Mouse (Mus musculus) lung, postnatal 14 days (tissue): Measurements from ENCODE around the gene Nop10.
"Not testable (repeated sequence)": the region's sequence is repeated elsewhere in the genome, so short reads cannot be mapped to it uniquely, and the experiment has no call there.

Experiments used
- DNase-seq: peaks from one replicate; pipeline ENCODE4 v3.0.0; 2021

Nop10 gene

GRCm38 (mm10) chr2:112265448-112266241 lies 3.9 kb downstream of the Nop10 start, which contains the start of gene Slc12a6:
Gene Slc12a6 (plus strand): TSS chr2:112265825.
- peak; percentile 95 for DNase-seq

DNA sequence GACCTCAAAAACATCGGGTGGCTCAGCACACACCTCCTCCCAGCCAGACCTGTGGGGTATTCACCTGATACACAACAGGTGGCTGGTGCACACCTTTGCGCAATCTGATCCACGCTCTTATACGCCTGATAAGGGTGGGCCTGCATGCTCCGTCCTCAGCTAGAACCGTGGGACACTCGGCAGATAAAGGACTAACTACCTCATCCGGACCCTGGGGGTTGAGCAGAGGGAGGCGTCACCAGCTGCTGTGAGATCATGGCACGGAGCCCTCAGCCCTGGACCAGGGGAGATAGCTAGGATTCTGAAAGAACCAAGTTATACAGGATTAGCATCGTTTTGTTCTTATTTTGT lies 4.5 kb downstream of the Nop10 start, which contains the start of gene Gm21985:
Gene Gm21985, plus strand, starts transcription at position 73 of the 351 bp plus-strand sequence.
- DNase-seq: peak; percentile 62

GRCm38 (mm10) chr2:112266780-112267179 lies 5.1 kb downstream of the Nop10 start:
- DNase-seq: peak; percentile 9

DNA sequence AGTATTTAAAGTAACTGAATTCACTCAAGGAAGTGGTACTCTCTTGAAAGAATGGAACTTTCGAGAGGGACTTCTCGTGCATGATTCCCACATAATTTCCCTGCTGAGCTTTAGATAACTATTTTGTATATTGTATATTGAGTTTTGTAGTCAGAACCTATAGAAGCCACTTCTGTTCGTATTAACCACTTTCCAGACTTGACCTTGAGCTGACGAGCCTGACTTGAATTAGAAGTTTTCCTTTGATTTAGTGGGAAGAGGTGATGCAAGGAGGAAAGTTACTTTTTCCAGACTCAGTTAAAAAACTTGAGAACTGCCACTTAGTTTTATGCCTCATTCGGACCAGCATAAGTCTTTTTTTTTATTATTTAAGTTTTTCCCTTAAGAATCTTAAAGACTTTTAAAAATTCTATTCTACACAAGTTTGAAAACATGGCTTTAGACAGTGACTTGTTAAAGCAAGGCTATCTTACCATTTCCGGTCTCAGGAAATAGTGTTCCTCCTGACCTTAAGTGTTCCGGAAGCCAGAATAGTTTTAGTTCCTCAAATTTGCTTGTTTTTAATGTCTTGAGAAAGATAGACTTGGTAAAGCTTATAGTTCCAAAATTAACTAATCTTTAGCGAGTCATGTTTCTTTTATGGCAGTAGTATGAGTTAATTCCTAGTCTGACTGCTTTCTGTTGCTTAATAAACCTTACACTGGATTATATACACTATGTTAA lies 6.0 kb downstream of the Nop10 start:
- no peak for DNase-seq

DNA sequence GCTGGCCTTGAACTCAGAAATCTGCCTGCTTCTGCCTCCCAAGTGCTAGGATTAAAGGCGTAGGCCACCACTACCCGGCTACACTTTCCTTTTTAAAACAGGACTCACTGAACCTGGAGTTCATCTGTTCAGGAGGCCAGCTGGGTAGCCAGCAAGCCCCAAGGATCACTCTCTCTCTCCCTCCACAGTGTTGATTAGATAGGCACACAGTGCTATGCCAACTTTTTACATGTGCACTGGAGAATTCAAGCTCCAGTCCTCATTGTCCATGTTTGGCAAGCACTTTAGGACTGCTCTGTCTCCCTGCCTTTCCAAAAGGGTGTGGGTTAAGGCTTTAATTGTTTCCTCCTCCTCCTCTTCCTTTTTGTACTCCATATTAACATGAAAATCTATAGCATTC lies 8.3 kb downstream of the Nop10 start:
- DNase-seq: no peak

DNA sequence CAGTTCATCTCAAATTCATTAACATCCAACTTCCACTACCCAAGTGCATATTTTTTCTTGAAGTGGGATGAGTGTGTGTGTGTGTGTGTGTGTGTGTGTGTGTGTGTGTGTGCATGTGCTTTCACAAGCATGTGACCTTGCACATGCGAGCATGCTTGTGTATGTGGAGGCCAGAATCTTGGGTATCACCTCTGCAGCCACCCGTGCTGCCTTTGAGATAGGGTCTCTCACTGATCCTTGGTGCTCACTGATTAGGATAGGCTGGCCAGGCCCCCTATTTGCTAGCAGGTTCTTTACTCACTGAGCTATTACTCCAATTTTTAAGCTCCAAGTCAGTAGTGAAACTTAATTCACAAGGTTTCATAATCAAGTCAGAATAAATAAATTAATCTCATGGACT lies 11.2 kb downstream of the Nop10 start:
- no peak for DNase-seq

- DNase-seq: no peak
These were observed 11.7 kb downstream of the Nop10 start for GRCm38 (mm10) chr2:112273474-112273873.

DNA sequence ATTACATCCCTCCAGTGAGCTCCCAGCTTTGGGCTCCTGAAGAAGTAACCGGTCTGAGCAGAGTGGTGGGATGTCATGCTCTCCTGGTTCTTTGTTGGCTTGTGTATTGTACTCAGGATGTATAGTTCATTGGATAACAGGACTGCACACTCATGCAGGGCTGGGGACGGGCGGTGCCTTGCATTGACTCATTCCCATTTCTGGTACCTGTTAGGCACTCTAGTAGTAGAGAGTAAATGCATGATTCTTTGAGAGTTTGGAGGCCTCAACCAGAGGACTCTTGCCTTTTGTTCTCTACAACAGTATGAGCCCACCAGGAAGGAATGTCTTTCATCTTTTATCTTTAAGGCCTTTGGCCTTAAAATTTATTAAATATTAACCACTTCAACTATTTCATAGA lies 15.1 kb downstream of the Nop10 start:
- DNase-seq: no peak

DNA sequence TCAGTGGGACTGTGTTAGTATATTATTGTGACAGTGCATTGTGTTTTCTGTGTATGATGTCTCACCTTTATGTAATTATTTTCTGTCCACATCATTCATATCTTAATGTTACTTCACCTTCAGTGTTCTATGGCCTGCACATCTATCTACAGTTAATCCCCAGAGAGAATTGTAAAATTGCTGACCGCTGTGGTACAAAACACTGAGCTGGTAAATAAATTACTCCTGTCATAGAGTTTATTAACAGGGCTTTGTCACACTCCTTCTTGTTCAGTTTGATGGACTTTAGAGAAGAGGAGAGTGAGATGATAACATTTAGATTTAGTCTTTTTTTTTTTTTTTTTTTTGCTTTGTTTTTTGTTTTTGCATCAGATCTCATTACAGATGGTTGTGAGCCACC lies 21.1 kb downstream of the Nop10 start:
- DNase-seq: no peak

DNA sequence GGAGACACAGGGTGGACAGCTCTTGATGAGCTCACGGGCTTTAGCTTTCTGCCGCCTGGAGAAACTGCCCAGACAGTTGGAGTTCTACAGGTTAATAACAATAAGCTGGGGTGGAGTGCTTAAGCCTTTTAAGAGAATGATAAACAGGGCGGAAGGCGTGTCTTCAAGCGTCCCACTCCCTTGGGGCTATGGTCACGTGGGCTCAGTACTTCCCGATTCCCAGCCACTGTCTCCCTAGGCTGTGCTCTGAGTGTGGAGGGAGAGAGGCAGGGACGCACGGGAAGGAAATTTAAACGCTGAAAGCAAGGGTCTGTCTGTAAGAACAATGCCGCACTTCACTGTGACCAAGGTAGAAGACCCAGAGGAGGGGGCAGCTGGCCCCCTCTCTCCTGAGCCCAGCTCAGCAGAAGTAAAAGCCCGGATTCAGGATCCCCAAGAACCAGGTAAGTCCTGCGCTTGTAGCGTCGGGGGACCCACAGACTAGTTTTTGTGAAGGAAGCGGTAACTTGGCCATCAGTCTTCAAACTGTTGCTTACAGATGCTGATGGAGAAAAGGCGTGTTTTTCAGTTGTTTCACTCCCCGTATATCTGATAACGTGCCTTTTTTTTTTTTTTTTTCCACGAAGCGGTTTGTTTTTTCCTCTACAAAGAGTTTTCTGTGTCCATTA lies 22.8 kb downstream of the Nop10 start:
- peak; percentile 67 for DNase-seq

- DNase-seq: no peak
These were observed 23.3 kb downstream of the Nop10 start for GRCm38 (mm10) chr2:112285031-112285390.

DNA sequence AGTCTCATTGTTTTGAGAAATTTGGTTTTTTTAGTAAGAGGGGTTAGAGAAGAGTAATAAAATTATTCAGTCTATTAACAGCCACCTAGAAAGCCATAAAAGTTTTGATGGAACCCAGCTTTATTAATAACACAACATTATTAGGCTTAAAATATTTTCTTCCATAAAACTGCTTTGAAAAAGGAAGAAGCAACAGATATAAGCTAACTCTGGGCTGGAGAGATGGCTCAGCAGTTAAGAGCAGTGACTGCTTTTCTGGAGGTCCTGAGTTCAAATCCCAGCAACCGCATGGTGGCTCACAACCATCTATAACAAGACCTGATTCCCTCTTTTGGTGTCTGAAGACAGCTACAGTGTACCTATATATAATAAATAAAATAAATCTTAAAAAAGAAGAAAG lies 24.3 kb downstream of the Nop10 start:
- DNase-seq: not testable (repeated sequence)

GRCm38 (mm10) chr2:112287059-112287458 lies 25.3 kb downstream of the Nop10 start:
- DNase-seq: no peak

GRCm38 (mm10) chr2:112289507-112289906 lies 27.8 kb downstream of the Nop10 start:
- DNase-seq: no peak

- DNase-seq: no peak
These were observed 31.1 kb downstream of the Nop10 start for GRCm38 (mm10) chr2:112292823-112293222.

DNA sequence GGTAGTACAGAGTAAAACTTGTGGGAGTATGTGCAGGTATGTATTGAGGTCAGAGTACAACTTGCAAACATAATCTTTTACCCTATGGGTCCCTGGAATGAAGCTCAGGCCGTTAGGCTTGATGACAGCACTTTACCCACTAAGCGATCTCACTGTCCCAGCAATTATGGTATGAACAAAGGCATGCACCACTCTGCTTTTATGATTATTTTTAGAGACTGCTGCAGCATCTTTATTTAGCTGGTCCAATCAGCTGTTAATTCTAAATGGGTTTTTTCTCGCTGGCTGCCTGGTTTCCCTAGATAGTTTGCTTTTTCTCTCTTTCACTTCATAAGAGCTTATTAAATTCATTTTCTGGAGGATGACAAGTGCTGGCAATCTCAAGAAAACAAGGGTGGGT lies 34.5 kb downstream of the Nop10 start:
- no peak for DNase-seq

- DNase-seq: no peak
These were observed 36.5 kb downstream of the Nop10 start for GRCm38 (mm10) chr2:112298221-112298620.

DNA sequence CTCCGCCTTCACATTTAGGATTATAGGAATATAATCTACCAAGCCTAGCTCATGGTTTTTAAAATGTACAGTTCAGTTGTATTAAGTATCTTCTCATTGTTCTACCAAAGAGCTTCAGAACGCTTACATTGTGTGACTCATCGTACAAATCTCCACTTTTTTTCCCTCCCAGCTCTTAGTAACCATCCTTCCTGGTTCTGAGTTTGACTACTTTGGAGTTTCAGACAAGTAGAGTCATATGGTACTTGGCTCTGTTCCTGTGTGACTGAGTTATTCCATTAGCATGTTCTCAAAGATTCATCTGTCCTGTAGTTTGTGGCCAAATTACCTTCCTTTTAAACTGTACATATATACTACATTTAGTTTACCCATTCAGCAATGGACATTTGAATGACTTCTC lies 46.9 kb downstream of the Nop10 start:
- DNase-seq: no peak

GRCm38 (mm10) chr2:112309161-112309600 lies 47.5 kb downstream of the Nop10 start:
- DNase-seq: peak; percentile 3
